Mouse (Mus musculus) embryonic facial prominence, embryonic 13.5 days (tissue): ENCODE measurements around the gene Gpr68. TPM values are rescaled to one million over a fixed set of nuclear protein-coding genes. Genes with fewer than 3 reads are reported as not detected.
A peak's percentile ranks its signal among the peaks of the same experiment; 100 is the strongest.

Experiments
- ATAC-seq: fragments of 200-750 bp; cut with Nextera tagmentation; 2 replicates; pipeline ENCODE4 v1.8.0; 2017; ENCODE audit warnings: low read depth; ENCODE audit not compliant: insufficient number of reproducible peaks, insufficient read depth, low FRiP score, low TSS enrichment
- H3K27ac ChIP-seq: fragments of 300-500 bp; sonication (generic); 2 replicates; pipeline ENCODE4 v1.5.1; 2015; ENCODE audit warnings: moderate library complexity, mild to moderate bottlenecking, inconsistent platforms
- H3K27me3 ChIP-seq: fragments of 300-500 bp; sonication (generic); 2 replicates; pipeline ENCODE4 v1.6.1; 2015; ENCODE audit warnings: mild to moderate bottlenecking, inconsistent platforms
- H3K36me3 ChIP-seq: fragments of 300-500 bp; sonication (generic); 2 replicates; pipeline ENCODE4 v1.6.1; 2015; ENCODE audit warnings: mild to moderate bottlenecking, inconsistent platforms
- H3K4me1 ChIP-seq: fragments of 300-500 bp; sonication (generic); 2 replicates; pipeline ENCODE4 v1.6.1; 2015; ENCODE audit warnings: inconsistent platforms
- H3K4me2 ChIP-seq: fragments of 300-500 bp; sonication (generic); 2 replicates; pipeline ENCODE4 v1.6.1; 2015; ENCODE audit warnings: moderate library complexity, mild to moderate bottlenecking, inconsistent platforms
- H3K4me3 ChIP-seq: fragments of 300-500 bp; sonication (generic); 2 replicates; pipeline ENCODE4 v1.5.1; 2015; ENCODE audit warnings: mild to moderate bottlenecking, inconsistent platforms
- H3K9ac ChIP-seq: fragments of 300-500 bp; sonication (generic); 2 replicates; pipeline ENCODE4 v1.6.1; 2015; ENCODE audit warnings: mild to moderate bottlenecking, inconsistent platforms
- H3K9me3 ChIP-seq: fragments of 300-500 bp; sonication (generic); 2 replicates; pipeline ENCODE4 v1.6.1; 2016; ENCODE audit warnings: inconsistent platforms
- WGBS: fragments of 180-500 bp; shearing (Covaris S2); methylation state at CpG from one replicate; pipeline ENCODE4 v1.1.7; 2015; ENCODE audit warnings: mixed read lengths; 5-methylcytosine and 5-hydroxymethylcytosine counted together
- polyA plus RNA-seq: library from polyadenylated mRNA; unstranded; fragments of >200 nt; fragmentation: Nextera tagmentation; extraction: Ambion mirVana; gene quantifications from 2 replicates; pipeline ENCODE4 v1.2.1, GENCODE M21; 2015

Gpr68 gene
- polyA plus RNA-seq, 1 experiment from 2014 or later, result 0.69 TPM

GRCm38 (mm10) chr12:100943146-100943545, 35.1 kb upstream of the Gpr68 start:
- no peak overlapping the region for H3K9ac ChIP-seq
- no peak overlapping the region for H3K4me3 ChIP-seq
- no peaks in the 10 kb centered on the region for H3K9me3 ChIP-seq
- H3K4me1 ChIP-seq, result no peaks in the 10 kb centered on the region
- 80% methylated on average over 4 of the region's 4 CpGs for WGBS
- H3K4me2 ChIP-seq, result no peak overlapping the region
- H3K36me3 ChIP-seq, result peaks cover 6% of the 10 kb centered on the region; the same call in 1 of the 2 replicates
- no peaks in the 10 kb centered on the region for H3K27me3 ChIP-seq
- H3K27ac ChIP-seq, result no peak overlapping the region
- no peak for ATAC-seq

GRCm38 (mm10) chr12:100941361-100941760, 33.4 kb upstream of the Gpr68 start:
- no peaks in the 10 kb centered on the region for H3K27me3 ChIP-seq
- no peak overlapping the region for H3K4me3 ChIP-seq
- H3K36me3 ChIP-seq, result peaks cover under 1% of the 10 kb centered on the region; the same call in 1 of the 2 replicates
- H3K4me1 ChIP-seq, result peaks cover 10% of the 10 kb centered on the region; the same call in 1 of the 2 replicates
- no peak overlapping the region for H3K9ac ChIP-seq
- WGBS, result 81% methylated on average over 3 of the region's 3 CpGs
- H3K27ac ChIP-seq, result no peak overlapping the region
- no peaks in the 10 kb centered on the region for H3K9me3 ChIP-seq
- H3K4me2 ChIP-seq, result no peak overlapping the region
- no peak for ATAC-seq

GRCm38 (mm10) chr12:100937441-100938360, 29.7 kb upstream of the Gpr68 start:
- Histone ChIP-seq H3K4me1 (peaks cover 11% of the 10 kb centered on the region; the same call in 1 of the 2 replicates), H3K27me3 (no peaks in the 10 kb centered on the region), H3K9me3 (no peaks in the 10 kb centered on the region), H3K36me3 (no peaks in the 10 kb centered on the region; the same call in 1 of the 2 replicates), H3K27ac (peak overlapping the region; percentile 77), H3K9ac (0 out of 2 replicates have a peak overlapping the region, but pooled peaks have one; percentile 21), H3K4me3 (no peak overlapping the region), H3K4me2 (no peak overlapping the region)
- 68% methylated on average over 21 of the region's 21 CpGs for WGBS
- ATAC-seq, result 0 out of 2 replicates have a peak, but pooled peaks have one; percentile 16

GRCm38 (mm10) chr12:100936737-100937136, 28.7 kb upstream of the Gpr68 start:
- H3K9ac ChIP-seq, result no peak overlapping the region
- no peak overlapping the region for H3K4me3 ChIP-seq
- no peaks in the 10 kb centered on the region for H3K9me3 ChIP-seq
- H3K27me3 ChIP-seq, result no peaks in the 10 kb centered on the region
- WGBS, result 88% methylated on average over 4 of the region's 4 CpGs
- H3K36me3 ChIP-seq, result peaks cover under 1% of the 10 kb centered on the region; the same call in 1 of the 2 replicates
- peaks cover 11% of the 10 kb centered on the region; the same call in 1 of the 2 replicates for H3K4me1 ChIP-seq
- ATAC-seq, result no peak
- H3K27ac ChIP-seq, result peak overlapping the region; percentile 77; the same call in 1 of the 2 replicates
- H3K4me2 ChIP-seq, result no peak overlapping the region

- Histone ChIP-seq H3K27me3 (no peaks in the 10 kb centered on the region), H3K36me3 (peaks cover 6% of the 10 kb centered on the region; the same call in 1 of the 2 replicates), H3K4me1 (peaks cover 11% of the 10 kb centered on the region; the same call in 1 of the 2 replicates), H3K27ac (no peak overlapping the region), H3K4me2 (no peak overlapping the region), H3K4me3 (no peak overlapping the region), H3K9ac (no peak overlapping the region), H3K9me3 (no peaks in the 10 kb centered on the region)
- 20% methylated on average over 2 of the region's 2 CpGs for WGBS
- no peak for ATAC-seq
Observed at GRCm38 (mm10) chr12:100936116-100936515, 28.1 kb upstream of the Gpr68 start.

GRCm38 (mm10) chr12:100934796-100935195, 26.8 kb upstream of the Gpr68 start:
- H3K4me3 ChIP-seq, result no peak overlapping the region
- peaks cover 6% of the 10 kb centered on the region; the same call in 1 of the 2 replicates for H3K36me3 ChIP-seq
- H3K9me3 ChIP-seq, result no peaks in the 10 kb centered on the region
- no peak overlapping the region for H3K27ac ChIP-seq
- H3K4me2 ChIP-seq, result no peak overlapping the region
- H3K4me1 ChIP-seq, result peaks cover 11% of the 10 kb centered on the region; the same call in 1 of the 2 replicates
- ATAC-seq, result no peak
- WGBS, result 82% methylated on average over 5 of the region's 5 CpGs
- no peak overlapping the region for H3K9ac ChIP-seq
- H3K27me3 ChIP-seq, result no peaks in the 10 kb centered on the region

- 95% methylated on average over 14 of the region's 14 CpGs for WGBS
- no peak for ATAC-seq
- Histone ChIP-seq H3K27me3 (no peaks in the 10 kb centered on the region), H3K27ac (no peak overlapping the region), H3K4me3 (no peak overlapping the region), H3K9me3 (no peaks in the 10 kb centered on the region), H3K4me2 (no peak overlapping the region), H3K4me1 (0 out of 2 replicates have a peak, but pooled peaks cover 3% of the 10 kb centered on the region), H3K9ac (no peak overlapping the region), H3K36me3 (peaks cover 11% of the 10 kb centered on the region; the same call in 1 of the 2 replicates)
Observed at GRCm38 (mm10) chr12:100931653-100932052, 23.7 kb upstream of the Gpr68 start.

- Histone ChIP-seq H3K27ac (no peak overlapping the region), H3K9me3 (no peaks in the 10 kb centered on the region), H3K4me3 (no peak overlapping the region), H3K9ac (no peak overlapping the region), H3K4me2 (no peak overlapping the region), H3K4me1 (no peaks in the 10 kb centered on the region), H3K36me3 (peaks cover 11% of the 10 kb centered on the region; the same call in 1 of the 2 replicates), H3K27me3 (no peaks in the 10 kb centered on the region)
- no peak for ATAC-seq
- WGBS, result 86% methylated on average over 9 of the region's 9 CpGs
Observed at GRCm38 (mm10) chr12:100928286-100928685, 20.3 kb upstream of the Gpr68 start.

- no peaks in the 10 kb centered on the region for H3K9me3 ChIP-seq
- no peaks in the 10 kb centered on the region for H3K4me1 ChIP-seq
- no peak overlapping the region for H3K9ac ChIP-seq
- no peaks in the 10 kb centered on the region for H3K27me3 ChIP-seq
- no peak overlapping the region for H3K4me3 ChIP-seq
- no peak overlapping the region for H3K27ac ChIP-seq
- H3K36me3 ChIP-seq, result peaks cover 8% of the 10 kb centered on the region; the same call in 1 of the 2 replicates
- 67% methylated on average over 14 of the region's 14 CpGs for WGBS
- ATAC-seq, result no peak
- H3K4me2 ChIP-seq, result no peak overlapping the region
Observed at GRCm38 (mm10) chr12:100925644-100926619, 17.9 kb upstream of the Gpr68 start.

GRCm38 (mm10) chr12:100924646-100925339, 16.8 kb upstream of the Gpr68 start:
- Histone ChIP-seq H3K4me3 (no peak overlapping the region), H3K9ac (no peak overlapping the region), H3K9me3 (no peaks in the 10 kb centered on the region), H3K27me3 (no peaks in the 10 kb centered on the region), H3K36me3 (peaks cover 8% of the 10 kb centered on the region; the same call in 1 of the 2 replicates), H3K4me2 (no peak overlapping the region), H3K4me1 (no peaks in the 10 kb centered on the region), H3K27ac (no peak overlapping the region)
- no peak for ATAC-seq
- WGBS, result 80% methylated on average over 15 of the region's 15 CpGs
